Mouse (Mus musculus): ENCODE results near the gene Olfr1329.

DNA sequence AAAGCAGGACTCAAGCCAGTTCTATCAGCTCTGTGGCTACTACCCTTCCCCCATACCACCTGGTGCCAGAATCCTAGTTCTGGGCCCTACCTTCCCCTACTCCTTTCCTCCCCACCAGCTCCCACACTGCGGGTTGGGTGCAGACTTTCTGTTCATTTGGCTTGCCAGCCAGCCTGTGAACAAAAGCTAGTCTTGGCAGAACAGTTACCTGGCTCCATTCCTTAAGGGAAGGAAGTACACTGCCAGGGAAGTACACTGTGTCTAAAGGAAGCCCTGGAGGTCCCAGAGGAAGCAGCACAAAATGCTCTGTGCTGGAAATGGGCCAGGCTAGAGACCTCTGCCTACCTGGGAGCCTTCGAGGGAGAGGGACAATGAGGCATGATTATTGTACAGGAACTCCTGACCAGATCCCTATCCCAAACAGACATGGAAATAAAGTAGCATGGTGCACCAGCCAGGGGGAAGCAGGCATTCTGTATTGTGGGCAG, 43.9 kb upstream of the Olfr1329 start, which contains the start of gene Lao1:
- no peak for TF ChIP-seq CTCF (IDR thresholded peaks at IDR 0.05; ENCODE audit: extremely low read depth, insufficient read depth, insufficient read length, insufficient replicate concordance)
- TF ChIP-seq POLR2A (IDR thresholded peaks at IDR 0.05; ENCODE audit: low read depth, low read length): no peak
